Mouse (Mus musculus): ENCODE results near the gene Bap1. TPM values are rescaled to one million over a fixed set of nuclear protein-coding genes. Genes with fewer than 3 reads are reported as not detected.

Gene Bap1
- polyA plus RNA-seq, 1 experiment, result 131 TPM

GRCm38 (mm10) chr14:31226978-31227377 is 24.3 kb upstream of the Bap1 start:
- H3K4me3 ChIP-seq (replicated peaks; ENCODE audit: insufficient read depth, low read depth, low read length), result no peak overlapping the region
- WGBS, result 41% methylated on average over 4 of the region's 4 CpGs
- no peak overlapping the region for H3K27ac ChIP-seq (ENCODE audit: insufficient read depth, low read length)
- H3K4me1 ChIP-seq (ENCODE audit: control insufficient read depth, insufficient read depth, low read length), result peaks cover 5% of the 10 kb centered on the region; the same call in 1 of the 2 replicates
- no peaks in the 10 kb centered on the region for H3K27me3 ChIP-seq (ENCODE audit: control insufficient read depth, insufficient read depth, low read length)
- TF ChIP-seq CTCF (IDR thresholded peaks at IDR 0.05; ENCODE audit: borderline replicate concordance, insufficient read depth, low read depth, low read length) (no peak), POLR2A (IDR thresholded peaks at IDR 0.05; ENCODE audit: borderline replicate concordance, insufficient read depth, low read length) (no peak)
- no peak for DNase-seq

GRCm38 (mm10) chr14:31228234-31228633 is 23.0 kb upstream of the Bap1 start:
- TF ChIP-seq CTCF (IDR thresholded peaks at IDR 0.05; ENCODE audit: borderline replicate concordance, insufficient read depth, low read depth, low read length) (no peak), POLR2A (IDR thresholded peaks at IDR 0.05; ENCODE audit: borderline replicate concordance, insufficient read depth, low read length) (no peak)
- H3K4me1 ChIP-seq (ENCODE audit: control insufficient read depth, insufficient read depth, low read length), result peaks cover 5% of the 10 kb centered on the region; the same call in 1 of the 2 replicates
- no peak for DNase-seq
- 70% methylated on average over 6 of the region's 6 CpGs for WGBS
- no peak overlapping the region for H3K27ac ChIP-seq (ENCODE audit: insufficient read depth, low read length)
- H3K27me3 ChIP-seq (ENCODE audit: control insufficient read depth, insufficient read depth, low read length), result no peaks in the 10 kb centered on the region
- no peak overlapping the region for H3K4me3 ChIP-seq (replicated peaks; ENCODE audit: insufficient read depth, low read depth, low read length)

GRCm38 (mm10) chr14:31230442-31230841 is 20.8 kb upstream of the Bap1 start:
- Histone ChIP-seq H3K27ac (ENCODE audit: insufficient read depth, low read length) (no peak overlapping the region), H3K4me1 (ENCODE audit: control insufficient read depth, insufficient read depth, low read length) (peaks cover 5% of the 10 kb centered on the region; the same call in 1 of the 2 replicates), H3K4me3 (replicated peaks; ENCODE audit: insufficient read depth, low read depth, low read length) (no peak overlapping the region), H3K27me3 (ENCODE audit: control insufficient read depth, insufficient read depth, low read length) (no peaks in the 10 kb centered on the region)
- DNase-seq, result no peak
- 78% methylated on average over 8 of the region's 8 CpGs for WGBS
- TF ChIP-seq POLR2A (IDR thresholded peaks at IDR 0.05; ENCODE audit: borderline replicate concordance, insufficient read depth, low read length), result no peak
- no peak for TF ChIP-seq CTCF (IDR thresholded peaks at IDR 0.05; ENCODE audit: borderline replicate concordance, insufficient read depth, low read depth, low read length)

- H3K4me3 ChIP-seq (replicated peaks; ENCODE audit: insufficient read depth, low read depth, low read length), result no peak overlapping the region
- H3K27ac ChIP-seq (ENCODE audit: insufficient read depth, low read length), result no peak overlapping the region
These were observed 18.7 kb upstream of the Bap1 start for GRCm38 (mm10) chr14:31232404-31233069.

GRCm38 (mm10) chr14:31233070-31233995 is 17.9 kb upstream of the Bap1 start:
- no peaks in the 10 kb centered on the region for H3K27me3 ChIP-seq (ENCODE audit: control insufficient read depth, insufficient read depth, low read length)
- TF ChIP-seq POLR2A (IDR thresholded peaks at IDR 0.05; ENCODE audit: borderline replicate concordance, insufficient read depth, low read length), result no peak
- TF ChIP-seq CTCF (IDR thresholded peaks at IDR 0.05; ENCODE audit: borderline replicate concordance, insufficient read depth, low read depth, low read length), result no peak
- H3K4me3 ChIP-seq (replicated peaks; ENCODE audit: insufficient read depth, low read depth, low read length), result no peak overlapping the region
- WGBS, result 88% methylated on average over 14 of the region's 14 CpGs
- no peak overlapping the region for H3K27ac ChIP-seq (ENCODE audit: insufficient read depth, low read length)
- no peaks in the 10 kb centered on the region for H3K4me1 ChIP-seq (ENCODE audit: control insufficient read depth, insufficient read depth, low read length)
- no peak for DNase-seq

More at GRCm38 (mm10) chr14:31232404-31233069, 18.7 kb upstream of the Bap1 start:
- 85% methylated on average over 13 of the region's 13 CpGs for WGBS
- TF ChIP-seq POLR2A (IDR thresholded peaks at IDR 0.05; ENCODE audit: borderline replicate concordance, insufficient read depth, low read length), result no peak
- TF ChIP-seq CTCF (IDR thresholded peaks at IDR 0.05; ENCODE audit: borderline replicate concordance, insufficient read depth, low read depth, low read length), result no peak
- no peak for DNase-seq
- no peaks in the 10 kb centered on the region for H3K4me1 ChIP-seq (ENCODE audit: control insufficient read depth, insufficient read depth, low read length)
- H3K27me3 ChIP-seq (ENCODE audit: control insufficient read depth, insufficient read depth, low read length), result no peaks in the 10 kb centered on the region

- H3K27me3 ChIP-seq (ENCODE audit: control insufficient read depth, insufficient read depth, low read length), result no peaks in the 10 kb centered on the region
- TF ChIP-seq POLR2A (IDR thresholded peaks at IDR 0.05; ENCODE audit: borderline replicate concordance, insufficient read depth, low read length) (no peak), CTCF (IDR thresholded peaks at IDR 0.05; ENCODE audit: borderline replicate concordance, insufficient read depth, low read depth, low read length) (peak; percentile 76)
- WGBS, result 12% methylated on average over 11 of the region's 11 CpGs
- DNase-seq, result peak; percentile 76 to 88
- no peak overlapping the region for H3K4me3 ChIP-seq (replicated peaks; ENCODE audit: insufficient read depth, low read depth, low read length)
- no peaks in the 10 kb centered on the region for H3K4me1 ChIP-seq (ENCODE audit: control insufficient read depth, insufficient read depth, low read length)
- H3K27ac ChIP-seq (ENCODE audit: insufficient read depth, low read length), result no peak overlapping the region
These were observed 17.2 kb upstream of the Bap1 start for GRCm38 (mm10) chr14:31233996-31234591.

- no peak for TF ChIP-seq CTCF (IDR thresholded peaks at IDR 0.05; ENCODE audit: borderline replicate concordance, insufficient read depth, low read depth, low read length)
- no peak for TF ChIP-seq POLR2A (IDR thresholded peaks at IDR 0.05; ENCODE audit: borderline replicate concordance, insufficient read depth, low read length)
These were observed 14.0 kb upstream of the Bap1 start for GRCm38 (mm10) chr14:31237101-31237882.

More at GRCm38 (mm10) chr14:31237101-31237882, 14.0 kb upstream of the Bap1 start:
- H3K27ac ChIP-seq (ENCODE audit: insufficient read depth, low read length), result no peak overlapping the region
- H3K27me3 ChIP-seq (ENCODE audit: control insufficient read depth, insufficient read depth, low read length), result no peaks in the 10 kb centered on the region
- no peaks in the 10 kb centered on the region for H3K4me1 ChIP-seq (ENCODE audit: control insufficient read depth, insufficient read depth, low read length)
- no peak for DNase-seq
- H3K4me3 ChIP-seq (replicated peaks; ENCODE audit: insufficient read depth, low read depth, low read length), result no peak overlapping the region
- 81% methylated on average over 7 of the region's 7 CpGs for WGBS
